Mouse (Mus musculus) gastrocnemius, adult 2 months (tissue): Measurements from ENCODE around the gene Cblc. TPM values are rescaled to one million over a fixed set of nuclear protein-coding genes. Genes with fewer than 3 reads are reported as not detected.
A peak's percentile ranks its signal among the peaks of the same experiment; 100 is the strongest.

ENCODE experiments used
- DNase-seq: peaks from one replicate; pipeline ENCODE4 v3.0.0; 2022
- H3K27ac ChIP-seq: fragments of 200-600 bp; 2 replicates; pipeline ENCODE4 v1.8.1; 2022; ENCODE audit warnings: mild to moderate bottlenecking
- H3K4me3 ChIP-seq: fragments of 200-600 bp; 2 replicates; pipeline ENCODE4 v1.8.1; 2022; ENCODE audit warnings: mild to moderate bottlenecking, moderate library complexity
- CTCF ChIP-seq: fragments of 200-600 bp; IDR thresholded peaks from 2 replicates; pipeline ENCODE4 v1.8.1; 2022; ENCODE audit warnings: antibody characterized with exemption, mild to moderate bottlenecking, moderate library complexity
- intact Hi-C: fragments of 180-260 bp; cut with DNase I; formaldehyde crosslinking; loops from one replicate; pipeline ENCODE4 v1.15.1; 2025
- long read RNA-seq, 2 experiments: library from polyadenylated mRNA; stranded (forward); transcript quantifications; one replicate each; pipeline ENCODE4 v2.0.0; 2021
- total RNA-seq, 2 experiments: library from RNA; stranded (reverse); gene quantifications; 2 replicates each; pipeline ENCODE4 v1.2.3; 2021

Cblc gene
- total RNA-seq, result not detected
- long read RNA-seq, experiment 1, result 0 reads
- long read RNA-seq, experiment 2, result 0 reads

DNA sequence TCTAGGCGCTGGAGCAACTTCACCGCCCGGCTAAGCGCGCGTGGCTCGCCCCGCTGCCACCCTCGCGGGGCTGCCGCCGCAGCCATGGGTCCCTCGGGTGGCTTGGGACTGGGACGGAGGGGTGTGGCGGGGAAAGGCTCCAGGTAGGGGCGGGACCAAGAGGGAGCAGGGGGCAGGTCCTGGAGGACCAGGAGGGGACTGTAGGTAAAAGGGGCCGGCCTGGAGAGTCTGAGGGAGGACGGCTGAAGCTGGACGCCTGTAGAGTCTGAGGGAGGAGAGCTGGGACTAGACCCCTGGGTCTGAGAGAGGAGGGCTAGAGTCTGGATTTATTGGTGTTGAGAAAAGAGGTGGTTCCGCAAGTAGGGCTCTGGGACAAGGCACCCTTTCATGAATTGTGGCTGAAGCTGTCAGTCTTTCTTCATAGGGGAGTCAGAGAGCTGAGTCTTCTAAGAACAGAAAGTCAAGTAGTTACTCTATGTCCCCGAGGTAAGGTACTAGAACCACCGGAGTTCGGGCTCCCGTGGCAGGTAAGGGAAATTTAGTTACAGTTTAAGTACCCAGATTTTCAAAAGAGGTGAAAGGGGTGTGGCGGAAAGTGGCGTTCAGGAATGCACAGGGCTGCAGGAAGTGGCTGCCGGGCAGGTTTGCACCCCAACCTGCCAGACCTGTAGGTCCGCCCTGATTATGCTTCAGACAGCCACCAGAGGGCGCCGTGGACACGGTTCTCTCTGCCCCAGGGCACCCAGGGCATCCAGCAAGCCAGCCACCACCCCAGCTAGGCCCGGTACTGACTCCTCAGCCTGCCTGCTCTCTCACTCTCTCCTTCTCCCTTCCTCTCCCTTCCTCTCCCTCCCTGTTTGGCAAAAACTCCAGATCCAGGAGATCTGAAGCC, at the start of gene Cblc:
Gene Cblc (minus strand): TSS at position 113 of the 892 bp plus-strand sequence.
- no peak within 1 kb of the TSS for H3K27ac ChIP-seq
- H3K4me3 ChIP-seq, result peak within 1 kb of the TSS; percentile 57
- TF ChIP-seq CTCF, result peak; percentile 95
- DNase-seq, result peak; percentile 86
- intact Hi-C loops, result no loop called here

DNA sequence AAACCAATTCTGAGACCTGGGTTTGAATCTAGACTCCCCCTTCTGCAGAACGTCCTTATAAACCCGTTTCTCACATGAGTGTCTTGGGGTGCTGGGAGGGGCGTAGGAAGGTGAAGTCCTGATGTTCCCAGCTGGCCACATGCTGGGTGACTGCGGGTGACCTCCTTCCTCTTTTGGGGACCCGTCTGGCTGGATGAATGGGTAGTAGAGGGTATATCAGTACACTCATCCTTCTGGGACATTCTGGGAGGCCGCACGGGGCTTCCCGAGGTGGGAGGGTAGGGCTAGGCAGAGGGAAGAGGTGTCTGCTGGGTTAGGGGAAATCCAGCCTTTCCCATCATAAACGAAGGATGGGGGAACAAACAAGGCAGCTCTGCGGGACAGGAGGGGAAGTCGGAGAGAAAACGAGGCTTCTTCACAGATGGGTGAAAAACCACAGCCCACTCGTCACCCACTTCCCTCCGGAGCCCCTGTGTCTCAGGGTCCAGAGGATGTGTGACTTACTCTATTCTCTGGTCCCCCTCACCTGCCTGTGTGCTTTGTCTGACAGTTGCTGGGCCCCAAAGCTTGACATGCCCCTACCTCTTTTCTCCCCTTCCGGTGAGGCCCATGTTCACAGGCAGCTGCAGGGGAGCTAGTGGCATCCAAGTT, 48.0 kb upstream of the Cblc start:
- Histone ChIP-seq H3K4me3 (no peak overlapping the region), H3K27ac (no peak overlapping the region)
- intact Hi-C loops, result loop anchor here (5.0 kb wide), 1 partner anchor 92 kb away; the partner anchor contains the start of gene Nectin2

DNA sequence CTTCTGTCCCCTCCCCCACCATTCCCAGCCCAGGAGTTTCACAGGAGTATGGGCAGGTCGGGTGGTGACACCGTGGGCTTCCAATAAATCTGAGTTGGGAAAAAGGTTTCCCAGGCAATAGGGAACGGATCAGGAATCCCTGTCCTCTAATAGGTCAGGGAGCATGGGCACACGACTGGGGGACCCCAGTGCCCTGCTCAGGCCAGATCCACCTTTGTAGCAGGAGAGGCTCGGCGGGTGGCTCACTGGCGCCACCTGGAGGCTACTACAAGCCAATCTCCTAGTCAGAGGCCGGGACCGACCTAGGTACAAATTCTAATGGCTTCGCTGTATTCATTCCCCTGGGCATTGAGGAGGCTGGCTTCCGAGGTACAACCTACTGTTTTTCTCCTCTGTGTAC, 47.0 kb upstream of the Cblc start:
- H3K4me3 ChIP-seq, result peak overlapping the region; percentile 11; the same call in 1 of the 2 replicates
- peak; percentile 81 for DNase-seq
- H3K27ac ChIP-seq, result no peak overlapping the region
- intact Hi-C loops, result loop anchor here (1.0 to 5.0 kb wide), 2 partner anchors 40 to 91 kb away; partner anchors contain the start of gene Nectin2
- TF ChIP-seq CTCF, result peak; percentile 100; the same call in 1 of the 2 replicates

More for the DNA sequence above, 48.0 kb upstream of the Cblc start:
- TF ChIP-seq CTCF, result no peak
- no peak for DNase-seq

DNA sequence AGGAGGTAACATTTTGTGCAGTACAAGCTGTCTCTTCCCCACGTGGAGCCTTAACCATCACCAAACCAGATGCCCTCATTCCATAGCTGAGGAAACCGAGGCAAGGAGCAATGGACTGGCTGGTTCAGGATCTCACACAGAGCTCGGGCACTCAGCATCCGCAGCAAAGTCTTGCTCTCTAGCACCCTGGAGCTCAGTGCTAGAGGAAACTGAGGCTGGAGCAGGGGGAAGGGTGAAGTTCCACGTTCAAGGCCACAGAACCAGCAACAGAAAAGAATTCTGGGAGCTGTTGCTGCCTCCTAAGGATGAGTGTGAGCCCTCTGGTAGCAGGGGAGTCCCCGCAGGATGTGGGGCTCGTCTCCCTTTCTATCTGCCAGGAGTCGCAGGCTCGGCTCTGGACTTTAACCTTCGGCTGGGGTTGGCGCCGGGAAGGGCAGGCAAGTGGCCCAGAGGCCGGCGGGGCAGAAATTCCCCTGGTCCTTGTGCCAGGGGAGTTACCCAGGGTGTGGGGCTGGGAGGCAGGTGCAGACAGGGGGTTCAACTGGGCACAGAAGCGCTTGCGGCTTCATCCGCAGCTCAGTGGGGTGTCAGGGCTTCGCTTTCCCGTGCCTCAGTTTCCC, 46.4 kb upstream of the Cblc start:
- DNase-seq, result no peak
- H3K4me3 ChIP-seq, result peak overlapping the region; percentile 11; the same call in 1 of the 2 replicates
- intact Hi-C loops, result loop anchor here (1.0 to 5.0 kb wide), 2 partner anchors 40 to 91 kb away; partner anchors contain the start of gene Nectin2
- no peak for TF ChIP-seq CTCF
- no peak overlapping the region for H3K27ac ChIP-seq

DNA sequence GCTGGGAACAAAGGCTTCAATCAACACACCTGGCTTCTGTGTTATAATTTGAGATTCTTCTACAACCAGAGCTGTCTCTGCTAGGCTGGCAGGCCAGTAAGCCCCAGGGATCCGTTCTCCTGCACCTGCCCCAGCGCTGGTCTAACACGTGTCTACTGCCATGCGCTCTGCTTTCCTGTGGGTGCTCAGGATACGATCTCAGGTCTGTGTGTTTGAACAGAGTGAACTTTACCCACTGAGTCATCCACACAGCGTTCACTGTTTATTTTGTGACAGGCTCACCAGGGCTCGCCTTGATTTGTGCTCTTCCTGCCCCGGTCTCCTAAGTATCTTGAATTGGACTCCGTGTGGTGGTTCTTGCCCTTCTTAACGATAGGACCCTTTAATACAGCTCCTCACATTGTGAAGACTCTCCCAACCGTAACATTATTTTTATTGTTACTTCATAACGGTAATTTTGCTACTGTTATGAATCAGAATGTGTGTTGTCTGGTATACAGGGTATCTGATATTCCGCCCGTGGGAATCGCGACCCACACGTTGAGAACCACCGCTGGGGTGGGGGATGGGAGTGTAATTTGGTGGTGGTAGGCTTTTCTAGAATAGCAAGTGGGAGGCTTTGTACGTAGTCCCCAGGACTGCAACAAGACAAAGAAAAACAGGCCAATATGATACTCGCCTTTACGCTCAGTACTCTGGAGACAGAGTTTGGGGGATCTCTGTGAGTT, 45.2 kb upstream of the Cblc start:
- no peak overlapping the region for H3K27ac ChIP-seq
- H3K4me3 ChIP-seq, result no peak overlapping the region
- TF ChIP-seq CTCF, result no peak
- no peak for DNase-seq
- intact Hi-C loops, result loop anchor here (5.0 kb wide), 1 partner anchor 90 kb away; the partner anchor contains the start of gene Nectin2

DNA sequence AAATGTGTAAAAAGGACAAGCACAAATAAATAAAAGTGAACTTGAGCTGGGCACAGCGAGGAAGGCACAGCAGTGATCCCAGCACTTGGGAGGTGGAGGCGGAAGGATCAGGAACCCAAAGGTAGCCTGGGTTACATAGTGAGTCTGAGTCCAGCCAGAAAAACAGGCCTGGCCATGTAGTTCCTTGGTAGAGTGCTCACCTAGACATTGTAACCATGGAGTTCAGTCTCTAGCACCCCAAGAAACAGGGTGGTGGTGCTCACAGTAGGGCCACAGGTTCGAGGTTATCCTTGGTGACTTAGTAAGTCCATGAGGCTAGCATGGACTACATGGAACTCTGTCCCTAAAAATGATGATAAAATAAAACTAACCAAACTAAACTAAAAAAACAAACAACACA, 44.3 kb upstream of the Cblc start:
- DNase-seq, result no peak
- Histone ChIP-seq H3K27ac (no peak overlapping the region), H3K4me3 (no peak overlapping the region)
- no peak for TF ChIP-seq CTCF
- intact Hi-C loops, result loop anchor here (5.0 kb wide), 1 partner anchor 89 kb away; the partner anchor contains the start of gene Nectin2

DNA sequence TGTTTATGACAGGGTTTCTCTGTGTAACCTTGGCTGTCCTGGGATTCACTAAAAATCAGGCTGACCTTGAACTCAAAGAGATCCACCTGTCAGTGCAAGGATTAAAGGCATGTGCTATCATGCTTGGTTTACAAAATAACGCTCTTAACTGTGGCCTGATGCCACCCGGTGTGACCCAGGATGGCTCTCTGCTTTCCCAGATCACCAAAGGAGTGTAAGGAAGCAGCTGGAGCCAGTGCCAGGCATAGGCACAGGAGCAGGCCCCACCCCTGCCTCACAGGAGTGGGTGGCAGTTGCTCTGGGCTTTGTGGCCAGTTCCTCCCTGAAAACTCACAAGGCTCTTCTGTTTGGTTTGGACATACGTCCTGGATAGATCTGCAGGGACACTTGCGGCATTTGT, 43.8 kb upstream of the Cblc start:
- TF ChIP-seq CTCF, result no peak

DNA sequence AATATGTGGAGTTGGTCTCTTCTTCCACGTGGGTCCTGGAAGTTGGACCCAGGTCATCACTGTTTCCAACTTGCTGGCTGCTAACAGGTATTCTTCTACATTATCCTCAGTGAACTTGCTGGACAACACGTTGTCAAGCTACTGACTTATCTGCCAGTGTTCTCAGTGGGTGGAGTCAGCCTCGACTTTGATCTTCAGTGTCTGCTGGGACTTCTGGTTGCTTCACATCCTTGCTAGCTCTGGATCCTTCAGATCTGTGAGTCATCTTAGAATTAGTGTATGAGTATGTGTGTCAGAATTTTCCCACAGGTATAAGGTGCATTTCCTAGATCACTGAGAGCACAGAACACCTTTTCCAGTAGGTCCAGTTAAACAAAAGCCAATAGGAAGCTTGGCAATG, 40.2 kb upstream of the Cblc start:
- no peak overlapping the region for H3K4me3 ChIP-seq
- no peak overlapping the region for H3K27ac ChIP-seq
- intact Hi-C loops, result no loop called here
- DNase-seq, result no peak
- TF ChIP-seq CTCF, result no peak

More for the DNA sequence above, 43.8 kb upstream of the Cblc start:
- no peak for DNase-seq
- intact Hi-C loops, result loop anchor here (5.0 kb wide), 1 partner anchor 88 kb away; the partner anchor contains the start of gene Nectin2
- no peak overlapping the region for H3K4me3 ChIP-seq
- no peak overlapping the region for H3K27ac ChIP-seq

DNA sequence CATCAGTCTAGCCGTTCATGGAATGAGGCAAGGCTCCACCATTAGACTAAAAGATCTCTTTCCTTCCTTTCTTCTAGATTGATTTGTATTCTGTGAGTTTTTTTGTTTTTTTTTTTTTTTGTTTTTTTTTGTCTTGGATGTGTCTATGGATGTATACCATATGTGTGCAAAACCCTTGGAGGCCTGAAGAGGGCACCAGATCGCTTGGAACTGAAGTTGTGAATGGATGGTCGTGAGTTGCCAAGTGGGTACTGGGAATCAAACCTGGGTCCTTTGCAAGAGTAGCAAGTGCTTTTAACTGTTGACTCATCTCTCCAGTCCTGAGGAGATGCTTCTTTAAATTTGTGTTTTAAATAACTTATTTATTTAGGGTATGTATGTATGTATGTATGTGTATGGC, 37.4 kb upstream of the Cblc start:
- TF ChIP-seq CTCF, result peak; percentile 24; the same call in 1 of the 2 replicates
- H3K4me3 ChIP-seq, result no peak overlapping the region
- intact Hi-C loops, result no loop called here
- no peak overlapping the region for H3K27ac ChIP-seq
- no peak for DNase-seq

DNA sequence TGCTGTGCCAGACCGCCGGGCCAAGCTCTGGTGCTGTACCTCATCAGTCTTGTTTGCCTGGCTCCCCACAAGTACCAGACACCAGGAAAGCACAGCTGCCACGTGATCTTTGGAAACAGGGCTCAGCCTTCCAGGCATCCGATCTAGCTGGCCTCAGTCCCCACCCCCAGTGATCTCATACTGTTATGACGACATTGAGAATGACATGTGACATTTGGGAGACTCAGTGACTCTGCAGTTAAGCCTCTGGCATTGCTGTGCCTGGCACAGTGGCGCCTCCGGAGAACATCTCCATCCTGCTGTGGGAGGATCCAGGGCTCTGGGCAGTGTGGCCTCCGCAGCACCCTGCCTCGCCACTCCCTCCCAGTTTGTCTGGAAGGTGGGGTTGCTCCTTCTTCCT, 35.2 kb upstream of the Cblc start:
- TF ChIP-seq CTCF, result no peak
- H3K27ac ChIP-seq, result peak overlapping the region; percentile 82
- no peak overlapping the region for H3K4me3 ChIP-seq
- peak; percentile 44 for DNase-seq
- intact Hi-C loops, result loop anchor here (2.0 kb wide), 1 partner anchor 21 kb away; no protein-coding TSS in a partner anchor

DNA sequence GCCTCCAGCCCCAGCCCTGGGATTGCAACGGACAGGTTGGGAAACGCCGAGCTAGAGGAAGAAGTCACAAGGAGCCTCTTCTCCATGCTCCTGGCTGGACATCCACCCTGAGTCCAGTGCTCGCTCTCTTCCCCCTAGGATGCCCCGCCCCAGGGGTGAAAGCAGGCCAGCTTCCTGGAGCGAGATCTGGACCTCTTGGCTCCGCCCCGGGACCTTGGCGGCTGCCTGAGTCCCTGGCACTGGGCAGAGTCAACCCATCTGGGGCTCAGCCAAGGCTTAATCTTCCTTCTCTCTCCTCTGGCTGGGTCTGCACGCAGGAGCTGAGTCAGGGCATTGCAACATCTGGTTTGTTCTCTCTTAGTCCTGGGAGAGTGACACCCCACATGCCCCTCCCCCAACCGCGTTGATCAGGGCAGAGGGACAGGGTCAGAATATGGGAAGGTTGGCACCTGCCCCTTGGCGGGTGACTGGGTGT, 34.1 kb upstream of the Cblc start:
- peak overlapping the region; percentile 21 for H3K4me3 ChIP-seq
- TF ChIP-seq CTCF, result no peak
- peak overlapping the region; percentile 82 for H3K27ac ChIP-seq
- peak; percentile 97 for DNase-seq
- intact Hi-C loops, result loop anchor here (2.0 kb wide), 1 partner anchor 20 kb away; no protein-coding TSS in a partner anchor
